Mouse (Mus musculus) intestine, postnatal 0 days (tissue): ENCODE measurements around the gene Hprt. TPM values are rescaled to one million over a fixed set of nuclear protein-coding genes. Genes with fewer than 3 reads are reported as not detected.

ENCODE experiments used
- ATAC-seq: fragments of 200-750 bp; cut with Nextera tagmentation; 2 replicates; pipeline ENCODE4 v1.8.0; 2017; ENCODE audit warnings: mild to moderate bottlenecking, moderate TSS enrichment, moderate library complexity
- H3K27ac ChIP-seq: fragments of 300-500 bp; sonication (generic); 2 replicates; pipeline ENCODE4 v1.5.1; 2014; ENCODE audit warnings: mild to moderate bottlenecking, low read depth, low read length, moderate library complexity
- H3K27me3 ChIP-seq: fragments of 300-500 bp; sonication (generic); replicated peaks from 2 replicates; pipeline ENCODE4 v1.6.1; 2014; ENCODE audit warnings: low read length, mixed read lengths; ENCODE audit not compliant: control insufficient read depth, insufficient read depth
- H3K36me3 ChIP-seq: fragments of 300-500 bp; sonication (generic); 2 replicates; pipeline ENCODE4 v1.6.1; 2014; ENCODE audit warnings: mild to moderate bottlenecking, moderate library complexity; ENCODE audit not compliant: control insufficient read depth, insufficient read depth
- H3K4me1 ChIP-seq: fragments of 300-500 bp; sonication (generic); replicated peaks from 2 replicates; pipeline ENCODE4 v1.6.1; 2014; ENCODE audit warnings: antibody characterized with exemption, low read length, mixed read lengths; ENCODE audit not compliant: control insufficient read depth, insufficient read depth
- H3K4me2 ChIP-seq: fragments of 300-500 bp; sonication (generic); replicated peaks from 2 replicates; pipeline ENCODE4 v1.6.1; 2014; ENCODE audit warnings: low read depth, mild to moderate bottlenecking, moderate library complexity
- H3K4me3 ChIP-seq: fragments of 300-500 bp; sonication (generic); 2 replicates; pipeline ENCODE4 v1.5.1; 2014; ENCODE audit warnings: low read depth, low read length
- H3K9ac ChIP-seq: fragments of 300-500 bp; sonication (generic); 2 replicates; pipeline ENCODE4 v1.6.1; 2014; ENCODE audit warnings: mild to moderate bottlenecking, low read depth, low read length
- H3K9me3 ChIP-seq: fragments of 300-500 bp; sonication (generic); 2 replicates; pipeline ENCODE4 v1.6.1; 2016; ENCODE audit warnings: mixed run types; ENCODE audit not compliant: control insufficient read depth
- CTCF ChIP-seq: sonication (generic); IDR thresholded peaks from 2 replicates; pipeline ENCODE4 v1.5.1; 2016; ENCODE audit warnings: low read depth, mild to moderate bottlenecking, control low read depth, antibody characterized with exemption, moderate library complexity
- WGBS: fragments of 180-500 bp; shearing (Covaris S2); extraction: QIAGEN DNeasy Blood & Tissue Kit; methylation state at CpG from one replicate; pipeline ENCODE4 v1.1.7; 2014; 5-methylcytosine and 5-hydroxymethylcytosine counted together
- polyA plus RNA-seq: library from polyadenylated mRNA; unstranded; fragments of >200 nt; fragmentation: Nextera tagmentation; extraction: Ambion mirVana; gene quantifications from 2 replicates; pipeline ENCODE4 v1.2.1, GENCODE M21; 2015

Gene Hprt
- polyA plus RNA-seq, 1 experiment from 2014 or later = 219 TPM

- no peaks in the 10 kb centered on the region for H3K9me3 ChIP-seq
- H3K36me3 ChIP-seq = no peaks in the 10 kb centered on the region
- WGBS = 17% methylated on average over 9 of the region's 9 CpGs
- ATAC-seq = no peak
- no peak for TF ChIP-seq CTCF
- no peak overlapping the region for H3K27ac ChIP-seq
- H3K4me3 ChIP-seq = no peak overlapping the region
- H3K4me1 ChIP-seq = no peaks in the 10 kb centered on the region
- H3K9ac ChIP-seq = no peak overlapping the region
- H3K4me2 ChIP-seq = peak overlapping the region; percentile 35; the same call in 1 of the 2 replicates
- no peaks in the 10 kb centered on the region for H3K27me3 ChIP-seq
These were observed 62.4 kb downstream of the Hprt start for GRCm38 (mm10) chrX:53050353-53050752.

- no peak for TF ChIP-seq CTCF
- Histone ChIP-seq H3K27me3 (no peaks in the 10 kb centered on the region), H3K4me1 (no peaks in the 10 kb centered on the region), H3K9ac (no peak overlapping the region), H3K27ac (no peak overlapping the region), H3K36me3 (no peaks in the 10 kb centered on the region), H3K4me2 (no peak overlapping the region), H3K9me3 (no peaks in the 10 kb centered on the region), H3K4me3 (no peak overlapping the region)
- peak; percentile 12; the same call in 1 of the 2 replicates for ATAC-seq
- 17% methylated on average over 13 of the region's 13 CpGs for WGBS
These were observed 64.9 kb downstream of the Hprt start for GRCm38 (mm10) chrX:53052652-53053500.

- no peak for ATAC-seq
- Histone ChIP-seq H3K27me3 (no peaks in the 10 kb centered on the region), H3K4me2 (0 out of 2 replicates have a peak overlapping the region, but pooled peaks have one; percentile 9), H3K9ac (no peak overlapping the region), H3K27ac (no peak overlapping the region), H3K4me3 (no peak overlapping the region), H3K4me1 (no peaks in the 10 kb centered on the region), H3K36me3 (no peaks in the 10 kb centered on the region), H3K9me3 (no peaks in the 10 kb centered on the region)
- no peak for TF ChIP-seq CTCF
- 49% methylated on average over 5 of the region's 5 CpGs for WGBS
These were observed 65.9 kb downstream of the Hprt start for GRCm38 (mm10) chrX:53053885-53054284.

GRCm38 (mm10) chrX:53055771-53056170, 67.8 kb downstream of the Hprt start:
- ATAC-seq = no peak
- TF ChIP-seq CTCF = no peak
- Histone ChIP-seq H3K4me3 (peak overlapping the region; percentile 60), H3K27me3 (0 out of 2 replicates have a peak, but pooled peaks cover 5% of the 10 kb centered on the region), H3K9ac (no peak overlapping the region), H3K27ac (no peak overlapping the region), H3K4me2 (peak overlapping the region; percentile 70), H3K4me1 (no peaks in the 10 kb centered on the region), H3K9me3 (no peaks in the 10 kb centered on the region), H3K36me3 (no peaks in the 10 kb centered on the region)
- WGBS = 20% methylated on average over 9 of the region's 9 CpGs

GRCm38 (mm10) chrX:53056627-53057026, 68.7 kb downstream of the Hprt start:
- 0 out of 2 replicates have a peak, but pooled peaks cover 5% of the 10 kb centered on the region for H3K27me3 ChIP-seq
- H3K4me3 ChIP-seq = peak overlapping the region; percentile 60
- no peaks in the 10 kb centered on the region for H3K9me3 ChIP-seq
- WGBS = 22% methylated on average over 31 of the region's 33 CpGs
- TF ChIP-seq CTCF = no peak
- no peaks in the 10 kb centered on the region for H3K4me1 ChIP-seq
- peak overlapping the region; percentile 69 for H3K9ac ChIP-seq
- peak overlapping the region; percentile 70 for H3K27ac ChIP-seq
- ATAC-seq = peak; percentile 28; the same call in 1 of the 2 replicates
- H3K36me3 ChIP-seq = no peaks in the 10 kb centered on the region
- peak overlapping the region; percentile 70 for H3K4me2 ChIP-seq

GRCm38 (mm10) chrX:53057054-53057759, 69.3 kb downstream of the Hprt start:
- H3K4me1 ChIP-seq = no peaks in the 10 kb centered on the region
- peak overlapping the region; percentile 69 for H3K9ac ChIP-seq
- no peaks in the 10 kb centered on the region for H3K36me3 ChIP-seq
- 0 out of 2 replicates have a peak, but pooled peaks cover 5% of the 10 kb centered on the region for H3K27me3 ChIP-seq
- peak overlapping the region; percentile 70 for H3K4me2 ChIP-seq
- no peaks in the 10 kb centered on the region for H3K9me3 ChIP-seq
- 0 out of 2 replicates have a peak, but pooled peaks have one; percentile 9 for TF ChIP-seq CTCF
- H3K4me3 ChIP-seq = peak overlapping the region; percentile 60
- ATAC-seq = peak; percentile 82
- 17% methylated on average over 32 of the region's 42 CpGs for WGBS
- H3K27ac ChIP-seq = peak overlapping the region; percentile 70
